ENCODE assay signal across 26 mouse cellular contexts in the genomic region with DNA sequence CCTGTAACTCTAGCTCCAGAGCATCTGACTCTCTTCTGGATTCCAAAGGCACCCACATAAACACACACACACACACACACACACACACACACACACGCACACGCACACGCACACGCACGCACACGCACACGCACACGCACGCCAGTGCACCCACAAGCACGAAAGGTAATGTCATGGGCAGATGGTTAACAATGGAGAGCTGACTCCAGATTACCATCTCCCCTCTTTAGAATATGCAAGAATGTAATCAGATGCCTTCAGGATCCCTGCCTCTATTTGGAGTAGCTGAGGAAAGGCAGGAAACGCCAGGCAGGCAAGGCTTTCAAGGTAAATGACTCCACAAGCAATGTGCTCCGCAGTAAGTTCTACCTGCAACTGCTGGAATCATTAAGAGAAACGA. TPM values are rescaled to one million over a fixed set of nuclear protein-coding genes. Genes with fewer than 3 reads are reported as not detected.
DNase-seq lines count a peak whose midpoint lies in the region; ATAC-seq and TF ChIP-seq lines count a peak whose summit lies in the region.
"Had no signal": no experiment of that assay in that cellular context is flagged by ENCODE, and none has a peak within 500 bp of the region (broad histone marks: within the 10 kb centered on the region; RNA-seq: fewer than 3 reads in every experiment).

No protein-coding gene starts in this region.

- H3K27me3 ChIP-seq in E14TG2a.4 (ENCODE audit: insufficient read depth, low read length) (no peaks in the 10 kb centered on the region), ES-Bruce4 (ENCODE audit: control insufficient read depth, insufficient read depth, low read length, poor library complexity, severe bottlenecking) (no peaks in the 10 kb centered on the region)
- no peaks in the 10 kb centered on the region for H3K27me3 ChIP-seq in kidney, embryonic 16.5 days (ENCODE audit: insufficient read depth, low read length)
- H3K27me3 ChIP-seq: embryonic facial prominence, embryonic 13.5 days; embryonic facial prominence, embryonic 15.5 days; forebrain, embryonic 12.5 days had no signal

- H3K4me1 ChIP-seq in E14TG2a.4 (replicated peaks; ENCODE audit: low read depth, low read length): peaks cover 86% of the 10 kb centered on the region
- peaks cover 7% of the 10 kb centered on the region for H3K4me1 ChIP-seq in ES-Bruce4 (ENCODE audit: control insufficient read depth, insufficient read depth, low read length)
- H3K4me1 ChIP-seq in ES-E14 (ENCODE audit: control insufficient read depth in 2 of 2, insufficient read depth in 2 of 2, low read length in 2 of 2, poor library complexity in 1 of 2): peaks cover 18 to 22% of the 10 kb centered on the region in 2 experiments
- H3K4me1 ChIP-seq in kidney, embryonic 16.5 days (ENCODE audit: insufficient read depth, low read length): 0 out of 2 replicates have a peak, but pooled peaks cover 6% of the 10 kb centered on the region

- no peak for ATAC-seq in kidney, embryonic 16.5 days (ENCODE audit: low FRiP score, low TSS enrichment)
- no peak for ATAC-seq in activated CD4-positive, CD25-positive, alpha-beta regulatory T cell, adult 4 months
- ATAC-seq: forebrain, embryonic 14.5 days; forebrain, embryonic 16.5 days had no signal

- H3K27ac ChIP-seq in ES-Bruce4 (ENCODE audit: insufficient read depth, low read length): peak overlapping the region; percentile 76
- H3K27ac ChIP-seq in ES-E14 (ENCODE audit: insufficient read depth, low read depth, low read length, poor library complexity, severe bottlenecking): peak overlapping the region; percentile 66
- no peak overlapping the region for H3K27ac ChIP-seq in kidney, embryonic 16.5 days (ENCODE audit: low read length)
- H3K27ac ChIP-seq: embryonic facial prominence, embryonic 13.5 days; embryonic facial prominence, embryonic 15.5 days; forebrain, embryonic 10.5 days; forebrain, embryonic 12.5 days had no signal

- peaks cover under 1% of the 10 kb centered on the region for H3K36me3 ChIP-seq in E14TG2a.4 (ENCODE audit: insufficient read depth, low read length)
- no peaks in the 10 kb centered on the region for H3K36me3 ChIP-seq in ES-Bruce4 (ENCODE audit: control insufficient read depth, insufficient read depth, low read length, poor library complexity, severe bottlenecking)
- peaks cover 2% of the 10 kb centered on the region; the same call in 1 of the 2 replicates for H3K36me3 ChIP-seq in ES-E14 (ENCODE audit: control insufficient read depth, insufficient read depth, low read length, poor library complexity, severe bottlenecking)
- H3K36me3 ChIP-seq in kidney, embryonic 16.5 days (ENCODE audit: insufficient read depth, low read length): no peaks in the 10 kb centered on the region
- H3K36me3 ChIP-seq: embryonic facial prominence, embryonic 13.5 days; embryonic facial prominence, embryonic 15.5 days; forebrain, embryonic 12.5 days had no signal

- TF ChIP-seq POLR2A in ES-Bruce4 (IDR thresholded peaks at IDR 0.05; ENCODE audit: insufficient read depth, low read length): no peak

- TF ChIP-seq EP300 in ES-Bruce4 (IDR thresholded peaks at IDR 0.05; ENCODE audit: insufficient read depth, low read depth, low read length): peak; percentile 68; the same call in 1 of the 2 replicates

- 67% methylated on average over 13 of the region's 13 CpGs for WGBS in kidney, embryonic 16.5 days

- H3K9me3 ChIP-seq in E14TG2a.4 (ENCODE audit: low read length) (no peaks in the 10 kb centered on the region), ES-Bruce4 (replicated peaks; ENCODE audit: control insufficient read depth, insufficient read depth, low read length, poor library complexity, severe bottlenecking) (no peaks in the 10 kb centered on the region), ES-E14 (ENCODE audit: control insufficient read depth, insufficient read depth, low read depth, low read length) (no peaks in the 10 kb centered on the region)
- H3K9me3 ChIP-seq in kidney, embryonic 16.5 days (ENCODE audit: low read length): no peaks in the 10 kb centered on the region
- H3K9me3 ChIP-seq: embryonic facial prominence, embryonic 13.5 days; embryonic facial prominence, embryonic 15.5 days; forebrain, embryonic 10.5 days; forebrain, embryonic 12.5 days had no signal

- in situ Hi-C loops in ES-E14 (cut with MboI; ENCODE audit: low sequenced_read_pairs in 2 of 2, unreplicated experiment in 2 of 2): no loop called here

- peak overlapping the region; percentile 8; the same call in 1 of the 2 replicates for H3K4me3 ChIP-seq in E14TG2a.4 (replicated peaks; ENCODE audit: low read length)
- peak overlapping the region; percentile 34; the same call in 1 of the 2 replicates for H3K4me3 ChIP-seq in ES-Bruce4 (ENCODE audit: low read depth, low read length)
- H3K4me3 ChIP-seq in ES-E14 (ENCODE audit: insufficient read depth in 1 of 2, low read depth in 1 of 2, low read length in 2 of 2, poor library complexity in 1 of 2, severe bottlenecking in 1 of 2): peak overlapping the region in 1 of 2 experiments; percentile 15; a peak in 1 of 4 replicates
- no peak overlapping the region for H3K4me3 ChIP-seq in kidney, embryonic 16.5 days (ENCODE audit: low read length)
- H3K4me3 ChIP-seq: embryonic facial prominence, embryonic 13.5 days; embryonic facial prominence, embryonic 15.5 days; erythroblast, embryonic 14.5 days; forebrain, embryonic 10.5 days; forebrain, embryonic 12.5 days had no signal

- TF ChIP-seq CTCF in E14TG2a.4 (conservative IDR thresholded peaks at IDR 0.05; ENCODE audit: low read length): no peak
- TF ChIP-seq CTCF in ES-Bruce4 (IDR thresholded peaks at IDR 0.05; ENCODE audit: low read depth, low read length): no peak

- H3K9ac ChIP-seq in ES-Bruce4 (ENCODE audit: low read depth, poor library complexity, severe bottlenecking): no peak overlapping the region
- no peak overlapping the region for H3K9ac ChIP-seq in ES-E14 (ENCODE audit: insufficient read depth, low read depth, low read length, poor library complexity, severe bottlenecking)
- no peak overlapping the region for H3K9ac ChIP-seq in kidney, embryonic 16.5 days (replicated peaks; ENCODE audit: low read length)
- H3K9ac ChIP-seq: embryonic facial prominence, embryonic 13.5 days; embryonic facial prominence, embryonic 15.5 days; forebrain, embryonic 12.5 days had no signal

- DNase-seq in ES-E14 (ENCODE audit: low read depth, low spot score): no peak
- peak; percentile 76 for DNase-seq in ZHBTc4 (ENCODE audit: low read depth, low spot score)
- DNase-seq in T-cell, adult 2 months (ENCODE audit: low spot score): no peak
- DNase-seq: adrenal gland, adult 2 months; adrenal gland, postnatal 10 days; adrenal gland, postnatal 25 days; cerebellum, adult 11 months; cerebellum, adult 18-20 months; cerebellum, adult 8-10 months; cerebellum, adult 9-11 months; cerebellum, postnatal 14 days; cerebellum, postnatal 36 days; embryo, embryonic 11 days had no signal

- H3K4me2 ChIP-seq in kidney, embryonic 16.5 days (replicated peaks; ENCODE audit: low read depth, low read length): no peak overlapping the region
- H3K4me2 ChIP-seq: embryonic facial prominence, embryonic 13.5 days; embryonic facial prominence, embryonic 15.5 days; forebrain, embryonic 12.5 days had no signal

TF ChIP-seq in ES-E14, 5 proteins besides CTCF, POLR2A, EP300 and RAD21:
- no peak for TF ChIP-seq MAFK (IDR thresholded peaks at IDR 0.05; ENCODE audit: insufficient read depth, low read depth, low read length)
- TF ChIP-seq HCFC1 (IDR thresholded peaks at IDR 0.05; ENCODE audit: borderline replicate concordance, insufficient read depth, low read length): no peak
- TF ChIP-seq CHD2 (IDR thresholded peaks at IDR 0.05; ENCODE audit: low read depth, low read length): no peak
- no peak for TF ChIP-seq ZNF384 (IDR thresholded peaks at IDR 0.05; ENCODE audit: low read depth, low read length)
- no peak for TF ChIP-seq ZC3H11A (IDR thresholded peaks at IDR 0.05; ENCODE audit: borderline replicate concordance, low read depth, low read length)

RNA-seq across cellular contexts. Expression of gene Ptgfrn, which starts 17.9 kb away (rescaled TPM):
- polyA plus RNA-seq in ES-Bruce4 (2011; ENCODE audit: insufficient read depth, insufficient read length, low read depth, missing spikeins): 59.6 and 60.7 TPM in 2 replicates
- total RNA-seq in ES-E14 (2012; rRNA removed): 52.3 and 81.2 TPM in 2 replicates
- polyA plus RNA-seq in kidney, embryonic 16.5 days (2015; fragmentation: Nextera tagmentation; extraction: Ambion mirVana): 2.1 and 2.4 TPM in 2 replicates
- 1 to 10 TPM; 1.1 to 1.5 TPM for polyA plus RNA-seq in activated CD4-positive, CD25-positive, alpha-beta regulatory T cell, adult 4 months (2017; shearing (Covaris generic))
- total RNA-seq: common myeloid progenitor, adult 5-6 weeks; MEL had no signal
- polyA plus RNA-seq: erythroblast, embryonic 14.5 days had no signal

Comparison
In these comparisons a context has a peak if more than half of its experiments do, and no peak if none do; other contexts are left out.
1. RNA of gene Ptgfrn, which starts 17.9 kb away (polyA plus RNA-seq): 59.6 to 60.7 TPM in ES-Bruce4; 2.1 to 2.4 TPM in kidney, embryonic 16.5 days and 1.1 to 1.5 TPM in activated CD4-positive, CD25-positive, alpha-beta regulatory T cell, adult 4 months; every median in the first group is over 10 times any median in the second.